Mouse (Mus musculus): ENCODE measurements around the gene Itga9.
A peak's percentile ranks its signal among the peaks of the same experiment; 100 is the strongest.

DNA sequence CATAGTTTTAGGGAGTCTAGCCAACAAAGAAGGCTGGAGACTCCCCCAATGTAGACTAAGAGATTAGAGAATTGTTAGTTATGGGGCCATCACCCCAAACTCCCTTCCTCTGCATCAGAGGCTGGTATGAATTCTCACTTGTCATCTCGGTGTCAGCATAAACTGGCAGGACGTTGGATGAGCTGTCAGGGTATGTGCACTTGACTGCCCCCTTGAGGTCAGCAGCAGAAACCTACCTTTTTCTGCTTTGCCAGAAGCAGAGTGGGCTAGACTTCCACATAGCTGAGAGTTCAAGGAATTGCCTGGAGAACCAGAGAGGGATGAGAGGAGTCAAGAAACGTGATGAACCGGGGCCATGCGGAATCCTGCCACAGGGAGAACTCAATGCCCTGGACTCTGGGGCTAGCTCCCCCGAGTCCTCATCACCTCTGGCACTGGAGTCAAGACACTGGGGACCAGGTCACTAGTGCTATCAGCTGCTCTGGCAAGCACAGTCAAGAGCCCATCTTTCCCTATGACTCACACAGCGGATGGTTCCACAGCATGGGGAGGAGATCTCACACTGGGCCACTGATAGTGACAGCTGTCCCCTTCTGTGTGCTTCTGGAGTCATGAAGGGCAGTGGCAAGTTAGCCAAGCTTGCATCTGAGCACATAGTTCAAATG is 274.9 kb downstream of the Itga9 start:
- peak; percentile 66 for TF ChIP-seq CTCF (IDR thresholded peaks at IDR 0.05; ENCODE audit: low read depth)
- no peak for TF ChIP-seq EP300 (IDR thresholded peaks at IDR 0.05; ENCODE audit: low read depth)

Measured in liver, embryonic 14.5 days (tissue).